Mouse (Mus musculus) forebrain, embryonic 16.5 days (tissue): ENCODE measurements around the gene Gab1. TPM values are rescaled to one million over a fixed set of nuclear protein-coding genes. Genes with fewer than 3 reads are reported as not detected.

Source experiments
- ATAC-seq: fragments of 200-750 bp; cut with Nextera tagmentation; 2 replicates; pipeline ENCODE4 v1.8.0; 2017; ENCODE audit warnings: mild to moderate bottlenecking, moderate library complexity
- H3K27ac ChIP-seq: fragments of 300-500 bp; sonication (generic); 2 replicates; pipeline ENCODE4 v1.5.1; 2014; ENCODE audit warnings: low read length, control low read depth
- H3K27me3 ChIP-seq: fragments of 300-500 bp; sonication (generic); replicated peaks from 2 replicates; pipeline ENCODE4 v1.6.1; 2014; ENCODE audit warnings: low read length; ENCODE audit not compliant: control insufficient read depth, insufficient read depth
- H3K36me3 ChIP-seq: fragments of 300-500 bp; sonication (generic); 2 replicates; pipeline ENCODE4 v1.6.1; 2014; ENCODE audit not compliant: control insufficient read depth, insufficient read depth
- H3K4me1 ChIP-seq: fragments of 300-500 bp; sonication (generic); replicated peaks from 2 replicates; pipeline ENCODE4 v1.6.1; 2014; ENCODE audit warnings: low read length; ENCODE audit not compliant: control insufficient read depth, insufficient read depth
- H3K4me2 ChIP-seq: fragments of 300-500 bp; sonication (generic); 2 replicates; pipeline ENCODE4 v1.6.1; 2014; ENCODE audit warnings: mild to moderate bottlenecking, low read length, control low read depth
- H3K4me3 ChIP-seq: fragments of 300-500 bp; sonication (generic); replicated peaks from 2 replicates; pipeline ENCODE4 v1.5.1; 2014; ENCODE audit warnings: mild to moderate bottlenecking, low read length, control low read depth
- H3K9ac ChIP-seq: fragments of 300-500 bp; sonication (generic); replicated peaks from 2 replicates; pipeline ENCODE4 v1.6.1; 2014; ENCODE audit warnings: low read depth, low read length, control low read depth
- H3K9me3 ChIP-seq: fragments of 300-500 bp; sonication (generic); 2 replicates; pipeline ENCODE4 v1.6.1; 2016; ENCODE audit warnings: low read length; ENCODE audit not compliant: control insufficient read depth
- WGBS: fragments of 180-500 bp; shearing (Covaris S2); extraction: QIAGEN DNeasy Blood & Tissue Kit; methylation state at CpG from one replicate; pipeline ENCODE4 v1.1.7; 2014; 5-methylcytosine and 5-hydroxymethylcytosine counted together
- polyA plus RNA-seq: library from polyadenylated mRNA; unstranded; fragments of >200 nt; fragmentation: Nextera tagmentation; extraction: Ambion mirVana; gene quantifications from 2 replicates; pipeline ENCODE4 v1.2.1, GENCODE M21; 2015

The Gab1 gene
- polyA plus RNA-seq, 1 experiment from 2014 or later: 10.6 TPM

DNA sequence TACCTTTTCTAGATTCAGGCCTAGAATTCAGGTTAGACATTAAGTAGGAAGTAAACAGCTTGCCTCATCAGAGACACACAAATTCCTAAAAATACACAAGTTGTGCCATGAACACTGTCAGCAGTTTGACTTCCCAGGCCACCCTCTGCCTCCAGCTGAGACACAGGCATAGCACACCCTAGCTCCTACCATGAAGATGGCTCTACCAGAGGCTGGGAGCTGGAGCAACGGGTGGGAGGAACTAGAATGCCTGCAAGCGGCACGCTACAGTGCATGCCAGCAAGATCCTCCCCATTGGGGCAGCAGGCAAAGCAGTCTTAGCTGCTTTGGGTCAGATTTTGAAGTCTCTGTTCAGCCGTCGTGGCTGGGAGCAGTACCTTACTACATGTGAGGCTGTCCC is 57.1 kb downstream of the Gab1 start:
- Histone ChIP-seq H3K4me2 (no peak overlapping the region), H3K4me3 (no peak overlapping the region), H3K36me3 (no peaks in the 10 kb centered on the region), H3K9me3 (no peaks in the 10 kb centered on the region), H3K4me1 (peaks cover 11% of the 10 kb centered on the region), H3K27ac (no peak overlapping the region), H3K9ac (0 out of 2 replicates have a peak overlapping the region, but pooled peaks have one; percentile 10), H3K27me3 (no peaks in the 10 kb centered on the region)
- 0 out of 2 replicates have a peak, but pooled peaks have one; percentile 39 for ATAC-seq
- WGBS: 73% methylated on average over 5 of the region's 5 CpGs

DNA sequence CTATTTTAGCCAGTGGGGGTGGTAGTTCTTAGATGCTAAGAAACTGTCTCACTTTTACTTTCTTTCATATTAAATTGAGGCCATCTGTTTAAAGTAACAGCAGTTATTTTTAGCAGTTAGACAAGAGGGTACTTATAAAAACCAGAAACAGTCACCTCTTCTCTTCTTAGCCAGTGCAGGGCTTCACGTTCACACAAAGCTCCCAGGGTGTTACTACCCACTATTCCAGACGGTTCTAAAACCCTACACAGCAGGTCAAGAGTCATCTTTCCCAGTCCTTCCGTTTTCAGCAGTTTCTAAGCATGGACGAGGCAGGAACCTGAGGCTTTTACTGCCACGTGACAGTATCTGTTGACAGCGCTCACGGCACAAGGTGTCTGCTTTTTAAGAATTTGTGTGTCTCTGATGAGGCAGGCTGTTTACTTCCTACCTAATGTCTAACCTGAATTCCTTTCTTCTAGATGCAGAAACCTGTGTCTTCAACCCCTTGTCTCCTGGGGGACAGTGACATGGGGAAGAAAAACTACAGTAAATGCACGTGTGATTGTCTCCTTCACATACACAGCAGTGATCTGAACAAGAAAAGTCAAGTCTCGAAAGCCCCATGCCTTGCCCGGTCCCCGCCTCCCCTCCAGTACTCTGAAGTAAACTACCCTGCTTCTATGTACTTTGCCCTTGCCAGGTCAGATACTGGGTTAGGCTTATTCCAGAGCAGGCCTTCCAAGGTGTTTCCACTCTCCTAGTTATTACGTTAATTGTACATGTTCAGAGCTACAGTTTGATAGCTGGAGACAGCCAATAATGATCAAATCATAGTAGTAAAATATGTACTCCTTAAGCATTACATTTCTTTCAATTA is 58.7 kb downstream of the Gab1 start:
- peaks cover 5% of the 10 kb centered on the region for H3K4me1 ChIP-seq
- no peaks in the 10 kb centered on the region for H3K36me3 ChIP-seq
- H3K27me3 ChIP-seq: no peaks in the 10 kb centered on the region
- 78% methylated on average over 12 of the region's 12 CpGs for WGBS
- no peaks in the 10 kb centered on the region for H3K9me3 ChIP-seq
- H3K4me3 ChIP-seq: no peak overlapping the region
- H3K4me2 ChIP-seq: no peak overlapping the region
- ATAC-seq: no peak
- H3K9ac ChIP-seq: no peak overlapping the region
- no peak overlapping the region for H3K27ac ChIP-seq

DNA sequence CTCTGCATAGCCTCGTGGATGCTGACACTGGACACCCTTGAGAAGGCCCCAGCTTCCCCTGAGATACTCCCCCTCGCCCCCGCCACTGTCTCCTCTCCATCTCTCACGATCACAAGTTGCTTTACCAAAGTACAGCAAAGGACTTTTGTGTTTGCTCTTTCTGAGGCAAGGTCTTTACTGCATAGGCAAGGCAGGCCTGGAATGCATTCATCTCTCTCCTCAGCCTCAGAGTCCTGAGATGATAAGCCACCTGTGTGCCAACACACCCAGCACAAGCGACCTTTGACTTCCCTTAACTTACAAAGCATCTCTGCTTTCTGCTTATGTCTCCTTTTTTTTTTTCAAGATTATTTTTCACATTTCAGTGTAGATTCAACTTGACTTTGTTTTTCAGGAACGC is 61.3 kb downstream of the Gab1 start:
- Histone ChIP-seq H3K9me3 (no peaks in the 10 kb centered on the region), H3K36me3 (no peaks in the 10 kb centered on the region), H3K27ac (no peak overlapping the region), H3K4me1 (peaks cover 14% of the 10 kb centered on the region), H3K9ac (no peak overlapping the region), H3K4me3 (no peak overlapping the region), H3K4me2 (no peak overlapping the region), H3K27me3 (no peaks in the 10 kb centered on the region)
- no peak for ATAC-seq
- 81% methylated on average over 6 of the region's 6 CpGs for WGBS

DNA sequence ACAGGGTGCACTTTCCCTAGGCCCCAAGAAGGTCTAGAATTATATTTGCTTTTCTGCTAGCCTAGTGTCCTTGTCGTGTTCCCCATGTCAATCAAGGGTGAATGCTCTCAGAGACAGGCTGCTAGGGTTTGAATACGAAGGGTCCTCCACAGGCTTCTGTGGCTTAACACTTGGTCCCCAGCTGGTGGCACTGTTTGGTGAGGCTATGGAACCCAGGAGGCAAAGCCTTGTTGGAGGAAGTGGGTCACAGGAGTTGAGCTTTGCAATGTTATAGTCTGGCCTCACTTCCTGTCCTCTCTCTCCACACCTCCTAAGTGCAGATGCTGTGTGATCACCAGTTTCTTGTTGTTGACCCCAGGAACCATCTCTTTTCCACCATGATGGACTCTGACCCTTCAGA is 63.3 kb downstream of the Gab1 start:
- no peaks in the 10 kb centered on the region for H3K9me3 ChIP-seq
- WGBS: 88% methylated on average over 2 of the region's 2 CpGs

DNA sequence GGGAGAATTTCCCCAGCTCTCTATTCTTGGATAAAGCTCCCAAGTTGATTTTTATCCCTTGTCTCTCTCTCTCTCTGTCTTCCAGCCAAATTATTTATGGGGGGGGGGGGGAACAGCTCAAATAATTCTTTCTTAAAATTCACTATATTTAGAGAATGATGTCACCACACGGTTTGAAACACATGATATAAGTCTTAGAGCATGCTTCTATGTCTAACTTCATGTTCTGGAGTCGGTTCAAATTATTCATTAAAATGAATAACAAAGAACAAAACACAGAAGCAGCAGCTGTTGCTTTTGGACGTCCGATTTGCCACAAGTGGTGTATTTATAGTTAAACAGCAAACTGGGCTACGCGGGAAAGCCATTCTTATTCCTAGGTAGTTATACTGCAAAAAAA is 65.1 kb downstream of the Gab1 start:
- Histone ChIP-seq H3K36me3 (no peaks in the 10 kb centered on the region), H3K4me1 (peaks cover 13% of the 10 kb centered on the region), H3K27me3 (no peaks in the 10 kb centered on the region), H3K9me3 (no peaks in the 10 kb centered on the region), H3K4me2 (no peak overlapping the region), H3K9ac (no peak overlapping the region), H3K27ac (no peak overlapping the region), H3K4me3 (no peak overlapping the region)
- 47% methylated on average over 6 of the region's 6 CpGs for WGBS
- ATAC-seq: no peak

More for the DNA sequence above, 63.3 kb downstream of the Gab1 start:
- Histone ChIP-seq H3K27me3 (no peaks in the 10 kb centered on the region), H3K4me3 (no peak overlapping the region), H3K9ac (no peak overlapping the region), H3K4me1 (peaks cover 13% of the 10 kb centered on the region), H3K36me3 (no peaks in the 10 kb centered on the region), H3K4me2 (no peak overlapping the region), H3K27ac (no peak overlapping the region)
- no peak for ATAC-seq

DNA sequence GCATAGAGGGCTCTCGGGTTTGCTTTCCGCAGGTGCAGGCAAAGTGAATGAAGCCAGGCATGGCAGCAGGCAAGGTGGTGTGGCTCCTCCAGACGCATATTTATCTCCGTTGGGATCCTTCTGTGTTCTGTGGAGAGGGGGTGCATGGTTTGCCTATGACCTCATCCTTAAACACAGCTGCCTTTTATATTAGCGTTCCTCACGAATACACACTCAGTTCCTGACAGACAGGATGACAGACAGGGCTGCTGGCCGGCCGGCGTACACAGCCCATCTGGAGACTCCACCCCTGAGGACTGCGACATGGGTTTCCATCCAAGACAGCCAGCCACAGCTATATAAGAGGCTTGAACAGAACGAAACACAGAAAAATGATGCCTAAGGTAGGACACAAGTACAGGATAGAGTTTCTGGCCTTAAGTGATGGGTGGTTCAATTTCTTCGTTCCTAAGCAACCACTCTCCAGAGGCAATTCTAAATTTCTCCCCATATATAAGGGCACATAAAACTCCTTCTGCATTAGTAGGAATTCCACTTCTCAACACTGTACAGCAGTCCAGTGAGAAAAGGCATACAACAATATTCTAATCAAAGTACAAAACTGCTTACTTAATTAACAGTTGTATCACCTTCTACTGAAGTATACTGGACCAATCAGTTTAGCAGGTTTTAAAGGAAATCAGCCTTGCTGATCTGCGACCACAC is 66.1 kb downstream of the Gab1 start:
- ATAC-seq: peak; percentile 63
- 32% methylated on average over 13 of the region's 13 CpGs for WGBS
- H3K4me2 ChIP-seq: no peak overlapping the region; the same call in 1 of the 2 replicates
- peaks cover 13% of the 10 kb centered on the region for H3K4me1 ChIP-seq
- no peaks in the 10 kb centered on the region for H3K9me3 ChIP-seq
- H3K27ac ChIP-seq: no peak overlapping the region
- H3K27me3 ChIP-seq: no peaks in the 10 kb centered on the region
- no peak overlapping the region for H3K4me3 ChIP-seq
- no peak overlapping the region for H3K9ac ChIP-seq
- H3K36me3 ChIP-seq: no peaks in the 10 kb centered on the region

DNA sequence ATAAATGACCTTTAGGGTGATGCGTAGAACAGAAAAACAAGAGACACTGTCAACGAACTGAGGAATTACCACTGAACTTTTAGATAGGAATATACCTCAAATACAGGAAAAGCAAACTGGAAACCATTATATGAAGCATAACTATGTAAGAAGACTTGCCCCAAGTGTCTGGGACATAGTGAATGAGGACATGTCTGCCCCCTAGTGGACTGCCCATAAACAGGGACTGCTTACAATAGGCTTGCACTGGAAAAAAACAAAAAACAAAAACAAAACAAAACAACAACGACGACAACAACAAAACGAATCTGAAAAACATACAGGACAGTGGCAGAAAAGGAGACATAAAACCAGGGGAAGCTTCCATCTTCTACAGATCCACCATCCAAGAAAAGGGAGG is 66.9 kb downstream of the Gab1 start:
- no peaks in the 10 kb centered on the region for H3K36me3 ChIP-seq
- H3K27ac ChIP-seq: no peak overlapping the region
- no peaks in the 10 kb centered on the region for H3K9me3 ChIP-seq
- no peak overlapping the region for H3K4me3 ChIP-seq
- H3K4me2 ChIP-seq: no peak overlapping the region
- peaks cover 18% of the 10 kb centered on the region for H3K4me1 ChIP-seq
- ATAC-seq: no peak
- no peak overlapping the region for H3K9ac ChIP-seq
- no peaks in the 10 kb centered on the region for H3K27me3 ChIP-seq
- WGBS: 89% methylated on average over 5 of the region's 5 CpGs

DNA sequence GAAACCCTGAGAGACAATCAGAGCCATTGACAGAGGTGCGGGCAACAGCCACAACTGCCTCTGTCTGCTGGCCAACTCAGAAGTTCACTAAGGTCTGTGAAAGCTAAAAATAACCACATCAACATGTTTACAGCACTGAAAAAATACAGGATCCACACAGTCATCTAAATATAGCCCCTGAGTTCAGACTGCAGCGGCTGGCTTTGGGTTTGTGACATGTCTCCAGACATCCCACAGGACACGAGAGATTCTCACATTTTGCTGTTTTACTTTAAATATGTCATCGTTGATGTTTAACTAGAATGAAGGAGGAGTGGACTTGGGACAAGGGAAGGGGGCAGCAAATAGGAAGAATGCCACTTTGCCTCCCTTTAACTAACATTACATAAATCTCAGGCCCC is 68.7 kb downstream of the Gab1 start:
- Histone ChIP-seq H3K27me3 (no peaks in the 10 kb centered on the region), H3K9ac (no peak overlapping the region), H3K9me3 (no peaks in the 10 kb centered on the region), H3K4me3 (no peak overlapping the region), H3K27ac (no peak overlapping the region), H3K36me3 (no peaks in the 10 kb centered on the region), H3K4me2 (no peak overlapping the region), H3K4me1 (peaks cover 26% of the 10 kb centered on the region)
- WGBS: 71% methylated on average over 4 of the region's 4 CpGs
- no peak for ATAC-seq

DNA sequence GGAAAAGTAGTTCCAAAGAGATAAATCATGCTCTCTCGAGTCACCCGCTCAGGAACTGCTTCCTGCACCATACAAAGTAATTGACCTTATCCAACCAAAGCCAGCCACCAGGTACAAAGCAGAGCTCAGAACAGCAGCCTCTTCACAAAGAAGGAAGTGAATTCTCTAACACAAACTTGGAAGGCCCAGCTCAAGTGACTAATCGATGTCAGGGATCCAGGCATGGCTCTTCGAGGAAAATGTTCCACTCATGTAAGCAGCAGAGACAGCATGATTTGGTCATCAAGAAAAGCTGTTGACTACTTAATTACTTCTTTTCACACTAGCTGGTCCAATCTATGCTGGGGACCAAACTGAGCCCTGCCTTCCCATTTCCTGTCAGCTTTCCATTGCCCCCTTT is 69.4 kb downstream of the Gab1 start:
- Histone ChIP-seq H3K4me2 (no peak overlapping the region), H3K27me3 (no peaks in the 10 kb centered on the region), H3K9ac (no peak overlapping the region), H3K4me1 (peaks cover 26% of the 10 kb centered on the region), H3K27ac (no peak overlapping the region), H3K36me3 (no peaks in the 10 kb centered on the region), H3K4me3 (no peak overlapping the region), H3K9me3 (no peaks in the 10 kb centered on the region)
- ATAC-seq: no peak
- 79% methylated on average over 4 of the region's 4 CpGs for WGBS
